Mouse (Mus musculus): Measurements from ENCODE around the gene Rrp9. TPM values are rescaled to one million over a fixed set of nuclear protein-coding genes. Genes with fewer than 3 reads are reported as not detected.

Rrp9 gene
- total and polyA plus RNA-seq, 3 experiments = 315 to 395 TPM; not detected in 1

DNA sequence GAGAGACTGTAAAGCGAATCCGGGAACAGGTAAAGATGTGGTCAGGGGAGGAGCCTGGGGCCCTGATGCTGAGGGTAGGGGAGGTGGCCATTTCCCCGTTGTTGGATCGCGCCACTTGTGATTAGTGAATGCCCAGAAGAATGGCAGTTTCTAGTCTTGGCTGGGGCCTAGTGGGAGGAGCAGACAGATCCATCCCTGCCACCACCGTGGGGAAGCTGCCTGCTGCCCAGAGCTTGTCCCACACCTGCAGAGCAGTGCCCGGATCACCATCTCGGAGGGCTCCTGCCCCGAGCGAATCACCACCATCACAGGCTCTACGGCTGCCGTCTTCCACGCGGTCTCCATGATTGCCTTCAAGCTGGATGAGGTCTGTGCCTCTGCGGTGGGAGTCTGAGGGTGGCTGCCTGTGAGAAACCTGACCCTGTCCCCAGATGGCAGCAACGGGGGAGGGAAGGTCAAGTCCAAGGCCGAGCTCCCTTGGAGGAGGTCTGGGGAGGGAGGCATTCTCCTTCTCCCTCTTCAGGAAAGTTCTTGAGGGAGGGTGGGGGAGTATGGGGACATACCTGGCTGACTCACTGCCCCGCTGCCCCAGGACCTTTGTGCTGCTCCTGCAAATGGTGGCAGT, 15.2 kb upstream of the Rrp9 start:
- no peak for TF ChIP-seq GABPA (IDR thresholded peaks at IDR 0.05; ENCODE audit: low read depth, low read length)
- TF ChIP-seq MAX (IDR thresholded peaks at IDR 0.05; ENCODE audit: low read length) = no peak
- no peak for TF ChIP-seq ELF1 (IDR thresholded peaks at IDR 0.05; ENCODE audit: low read depth, low read length)
- Histone ChIP-seq H3K79me2 (ENCODE audit: control insufficient read depth, insufficient read depth, low read length, poor library complexity) (no peaks in the 10 kb centered on the region), H3K27ac (ENCODE audit: control insufficient read depth, low read depth, low read length) (no peak overlapping the region), H3K9me3 (replicated peaks; ENCODE audit: insufficient read depth, low read length) (no peaks in the 10 kb centered on the region), H3K4me1 (ENCODE audit: control insufficient read depth in 1 of 2, insufficient read depth in 2 of 2, low read length in 2 of 2) (no peaks in the 10 kb centered on the region), H3K36me3 (ENCODE audit: control insufficient read depth in 1 of 2, insufficient read depth in 2 of 2, low read length in 2 of 2) (no peaks in the 10 kb centered on the region), H3K4me3 (ENCODE audit: control insufficient read depth in 1 of 2, insufficient read depth in 1 of 2, low read depth in 2 of 2, low read length in 2 of 2) (no peak overlapping the region), H3K27me3 (ENCODE audit: control insufficient read depth in 1 of 2, insufficient read depth in 2 of 2, low read length in 2 of 2) (no peaks in the 10 kb centered on the region), H3K9ac (ENCODE audit: control insufficient read depth, low read depth, low read length, poor library complexity, severe bottlenecking) (no peak overlapping the region)
- DNase-seq (ENCODE audit: low read depth, low spot score) = no peak

GRCm38 (mm10) chr9:106461026-106461415, 14.7 kb upstream of the Rrp9 start:
- no peaks in the 10 kb centered on the region for H3K36me3 ChIP-seq (ENCODE audit: control insufficient read depth in 1 of 2, insufficient read depth in 2 of 2, low read length in 2 of 2)
- no peaks in the 10 kb centered on the region for H3K79me2 ChIP-seq (ENCODE audit: control insufficient read depth, insufficient read depth, low read length, poor library complexity)
- no peak overlapping the region for H3K4me3 ChIP-seq (ENCODE audit: control insufficient read depth in 1 of 2, insufficient read depth in 1 of 2, low read depth in 2 of 2, low read length in 2 of 2)
- TF ChIP-seq UBTF (IDR thresholded peaks at IDR 0.05; ENCODE audit: borderline replicate concordance, insufficient read depth, low read depth, low read length) (no peak), MXI1 (IDR thresholded peaks at IDR 0.05; ENCODE audit: low read depth, low read length) (no peak), RAD21 (IDR thresholded peaks at IDR 0.05; ENCODE audit: low read depth, low read length) (no peak), JUND (IDR thresholded peaks at IDR 0.05; ENCODE audit: low read depth, low read length) (no peak), MYB (IDR thresholded peaks at IDR 0.05; ENCODE audit: low read depth, low read length) (no peak), POLR2A (IDR thresholded peaks at IDR 0.05; ENCODE audit: control insufficient read depth in 1 of 2, insufficient read depth in 1 of 2, low read depth in 1 of 2, low read length in 2 of 2, poor library complexity in 1 of 2) (no peak), GATA1 (IDR thresholded peaks at IDR 0.05; ENCODE audit: low read depth, low read length) (no peak), POLR2AphosphoS5 (IDR thresholded peaks at IDR 0.05; ENCODE audit: borderline replicate concordance, low read depth, low read length) (no peak), CHD2 (IDR thresholded peaks at IDR 0.05; ENCODE audit: low read length) (no peak), RCOR1 (IDR thresholded peaks at IDR 0.05; ENCODE audit: low read depth, low read length) (no peak), ZNF384 (IDR thresholded peaks at IDR 0.05; ENCODE audit: low read depth, low read length) (no peak)
- H3K4me1 ChIP-seq (ENCODE audit: control insufficient read depth in 1 of 2, insufficient read depth in 2 of 2, low read length in 2 of 2) = no peaks in the 10 kb centered on the region
- H3K27ac ChIP-seq (ENCODE audit: control insufficient read depth, low read depth, low read length) = no peak overlapping the region
- H3K9me3 ChIP-seq (replicated peaks; ENCODE audit: insufficient read depth, low read length) = no peaks in the 10 kb centered on the region
- no peaks in the 10 kb centered on the region for H3K27me3 ChIP-seq (ENCODE audit: control insufficient read depth in 1 of 2, insufficient read depth in 2 of 2, low read length in 2 of 2)
- H3K9ac ChIP-seq (ENCODE audit: control insufficient read depth, low read depth, low read length, poor library complexity, severe bottlenecking) = no peak overlapping the region
- DNase-seq (ENCODE audit: low read depth, low spot score) = no peak
